Mouse (Mus musculus) splenic B cell, adult 2 months (primary cell): ENCODE data around the gene Sox11.

Experiments used
- DNase-seq: peaks from one replicate; pipeline ENCODE4 v3.0.0-alpha.2; 2011; ENCODE audit warnings: low read depth, low spot score
- H3K27me3 ChIP-seq: 2 replicates; pipeline ENCODE4 v1.6.1; 2012; ENCODE audit warnings: mild to moderate bottlenecking, low read length, moderate library complexity, mixed read lengths; ENCODE audit not compliant: control insufficient read depth, poor library complexity, insufficient read depth, severe bottlenecking
- H3K36me3 ChIP-seq: 2 replicates; pipeline ENCODE4 v1.6.1; 2012; ENCODE audit warnings: mild to moderate bottlenecking, low read length, moderate library complexity, mixed read lengths; ENCODE audit not compliant: control insufficient read depth, poor library complexity, insufficient read depth, severe bottlenecking

The Sox11 gene

DNA sequence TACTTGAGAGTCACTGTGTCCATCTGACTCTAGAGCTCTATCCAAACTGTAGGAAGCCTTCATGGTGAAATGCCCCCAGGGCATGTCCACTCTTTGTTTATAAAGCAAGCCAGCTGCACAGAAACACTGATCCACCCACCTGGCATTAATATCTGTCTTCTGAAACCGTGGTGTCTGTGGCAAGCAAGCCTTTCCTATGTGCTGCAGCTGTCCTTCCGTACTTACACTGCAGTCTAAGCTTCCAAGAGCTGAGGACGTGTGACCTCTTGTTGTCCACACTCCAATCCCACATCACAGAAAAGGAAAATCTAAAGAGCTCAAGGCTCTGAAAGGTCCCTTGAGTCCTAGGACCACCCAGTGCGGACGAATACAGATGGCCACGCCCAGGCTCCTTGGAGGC, 32.4 kb downstream of the Sox11 start:
- no peak for DNase-seq
- no peaks in the 10 kb centered on the region for H3K27me3 ChIP-seq
- H3K36me3 ChIP-seq = no peaks in the 10 kb centered on the region

DNA sequence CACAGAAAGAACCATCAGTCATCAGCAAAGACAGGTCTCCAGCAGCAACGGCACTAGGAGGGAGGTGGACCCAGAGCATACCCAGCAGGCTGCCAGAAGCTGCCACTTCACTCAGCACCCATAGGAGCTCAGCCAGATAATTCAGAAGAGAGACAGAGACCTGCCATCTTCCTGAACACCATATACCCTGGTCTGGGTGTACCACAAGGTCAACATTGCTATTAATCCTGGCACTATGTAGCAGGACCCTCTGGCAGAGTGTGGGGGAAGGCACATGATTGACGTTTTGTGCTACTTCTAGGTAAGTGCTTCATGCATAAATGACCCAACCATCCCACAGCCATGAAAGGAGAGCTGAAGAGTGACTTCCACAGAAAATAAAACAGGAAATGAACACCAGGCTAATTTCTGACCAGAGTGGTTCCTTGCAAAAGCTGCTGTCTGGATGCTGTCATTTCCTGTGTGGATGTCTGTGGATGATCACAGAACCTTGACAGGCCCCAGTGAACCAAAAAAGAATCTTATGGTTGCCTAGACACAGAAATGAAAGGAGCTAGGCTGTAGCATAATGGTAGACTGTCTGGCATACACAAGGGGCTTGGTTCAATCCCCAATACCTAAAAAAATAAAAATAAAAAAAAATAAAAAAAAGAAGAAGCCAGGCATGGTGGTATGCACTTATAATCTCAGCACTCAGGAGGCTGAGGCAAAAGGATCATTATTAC, 37.5 kb downstream of the Sox11 start:
- no peaks in the 10 kb centered on the region for H3K36me3 ChIP-seq
- DNase-seq = no peak
- H3K27me3 ChIP-seq = no peaks in the 10 kb centered on the region

DNA sequence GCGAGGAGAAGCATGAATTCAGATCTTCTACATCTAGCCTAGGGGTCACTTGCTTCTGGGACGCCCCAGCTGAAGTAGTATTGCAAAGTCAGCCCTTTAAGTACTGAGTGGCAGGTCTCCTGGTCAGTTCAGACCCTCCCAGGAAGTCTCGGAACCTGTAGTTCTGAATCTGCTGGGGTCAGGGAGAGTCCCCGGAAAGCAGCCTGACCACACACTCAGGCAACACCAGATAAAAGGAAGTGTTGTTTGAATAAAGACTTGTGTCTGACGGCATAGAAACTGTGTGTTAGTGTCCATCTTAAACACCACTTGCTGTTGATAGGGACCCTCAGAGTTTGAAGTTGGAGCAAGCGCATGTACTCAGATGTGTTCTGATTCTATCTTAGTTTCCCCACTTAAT, 39.2 kb downstream of the Sox11 start:
- DNase-seq = no peak
- Histone ChIP-seq H3K36me3 (no peaks in the 10 kb centered on the region), H3K27me3 (no peaks in the 10 kb centered on the region)

- no peaks in the 10 kb centered on the region for H3K36me3 ChIP-seq
- H3K27me3 ChIP-seq = no peaks in the 10 kb centered on the region
- DNase-seq = no peak
Measured at GRCm38 (mm10) chr12:27298721-27299120, 43.7 kb downstream of the Sox11 start.

- DNase-seq = no peak
- Histone ChIP-seq H3K36me3 (no peaks in the 10 kb centered on the region), H3K27me3 (no peaks in the 10 kb centered on the region)
Measured at GRCm38 (mm10) chr12:27294191-27294590, 48.2 kb downstream of the Sox11 start.

DNA sequence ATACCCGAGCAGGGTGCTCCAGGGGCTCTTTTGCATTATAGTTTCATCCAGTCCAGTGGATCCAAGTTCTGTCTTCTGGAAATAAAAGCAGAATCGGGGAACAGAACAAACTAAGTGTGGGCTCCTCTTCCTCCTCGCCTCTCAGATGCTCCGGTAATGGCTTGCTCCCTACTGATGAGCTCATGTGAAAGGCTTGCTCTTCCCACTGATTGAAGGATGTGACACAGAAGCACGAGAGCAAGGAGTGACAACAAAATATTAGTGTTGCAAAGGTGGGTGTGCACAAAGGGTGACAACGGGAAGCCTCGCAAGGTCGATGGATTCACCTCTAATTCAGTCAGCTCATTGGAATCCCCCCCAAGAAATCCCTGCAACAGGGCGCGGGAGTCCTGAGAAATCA, 48.6 kb downstream of the Sox11 start:
- no peaks in the 10 kb centered on the region for H3K36me3 ChIP-seq
- no peak for DNase-seq
- H3K27me3 ChIP-seq = no peaks in the 10 kb centered on the region

GRCm38 (mm10) chr12:27293208-27293607, 49.2 kb downstream of the Sox11 start:
- no peaks in the 10 kb centered on the region for H3K36me3 ChIP-seq
- no peaks in the 10 kb centered on the region for H3K27me3 ChIP-seq
- DNase-seq = no peak
